Mouse (Mus musculus): ENCODE measurements around the gene B3galt1. TPM values are rescaled to one million over a fixed set of nuclear protein-coding genes. Genes with fewer than 3 reads are reported as not detected.

The B3galt1 gene
- polyA plus RNA-seq, 1 experiment from 2014 or later, result 45.2 TPM

GRCm38 (mm10) chr2:67976488-67976887 lies 410.8 kb downstream of the B3galt1 start:
- 96% methylated on average over 4 of the region's 4 CpGs for WGBS
- Histone ChIP-seq H3K9me3 (replicated peaks; ENCODE audit: control insufficient read depth, low read length) (no peaks in the 10 kb centered on the region), H3K9ac (ENCODE audit: low read length) (no peak overlapping the region), H3K27ac (ENCODE audit: low read depth, low read length) (no peak overlapping the region), H3K4me1 (ENCODE audit: control insufficient read depth, insufficient read depth, low read length) (peaks cover 7% of the 10 kb centered on the region; the same call in 1 of the 2 replicates), H3K4me3 (ENCODE audit: low read depth, low read length) (no peak overlapping the region), H3K27me3 (replicated peaks; ENCODE audit: control insufficient read depth, insufficient read depth, low read length) (no peaks in the 10 kb centered on the region), H3K4me2 (ENCODE audit: low read length) (no peak overlapping the region), H3K36me3 (ENCODE audit: control insufficient read depth, insufficient read depth, low read length) (no peaks in the 10 kb centered on the region)
- ATAC-seq, result no peak
- DNase-seq (ENCODE audit: low spot score), result no peak

DNA sequence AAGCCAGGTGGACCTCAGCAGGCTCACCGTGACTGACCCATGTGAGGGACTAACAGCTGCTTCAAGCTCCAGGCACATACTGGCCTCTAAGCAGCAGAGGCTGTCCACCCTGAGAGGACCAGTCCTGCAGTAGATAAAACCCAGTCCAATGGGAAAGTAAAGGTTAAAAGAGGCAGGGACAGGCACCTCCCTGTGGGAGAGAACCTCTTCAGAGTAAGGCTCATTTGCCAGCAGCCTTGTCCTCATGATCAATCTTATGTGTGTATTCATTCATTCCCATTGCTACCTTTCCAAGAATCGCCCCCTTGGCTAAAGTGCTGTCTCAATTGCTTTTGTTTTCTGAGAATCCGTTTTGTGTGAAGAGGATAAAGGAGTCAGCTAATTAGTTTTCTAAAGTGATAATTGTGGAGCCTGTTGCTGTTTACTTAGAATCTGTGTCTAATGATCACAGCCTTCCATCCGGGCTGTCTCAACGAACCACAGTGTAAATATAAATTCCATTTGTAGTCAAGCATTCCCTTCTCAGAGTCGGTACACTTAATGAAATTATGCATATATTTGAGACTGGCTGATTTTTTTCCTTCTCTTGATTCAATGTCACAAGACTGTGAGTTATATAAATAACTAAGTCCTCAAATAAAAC lies 412.1 kb downstream of the B3galt1 start:
- H3K27me3 ChIP-seq (replicated peaks; ENCODE audit: control insufficient read depth, insufficient read depth, low read length), result no peaks in the 10 kb centered on the region
- no peaks in the 10 kb centered on the region for H3K36me3 ChIP-seq (ENCODE audit: control insufficient read depth, insufficient read depth, low read length)
- no peak overlapping the region for H3K4me3 ChIP-seq (ENCODE audit: low read depth, low read length)
- no peak overlapping the region for H3K9ac ChIP-seq (ENCODE audit: low read length)
- no peaks in the 10 kb centered on the region for H3K9me3 ChIP-seq (replicated peaks; ENCODE audit: control insufficient read depth, low read length)
- H3K4me2 ChIP-seq (ENCODE audit: low read length), result no peak overlapping the region
- H3K4me1 ChIP-seq (ENCODE audit: control insufficient read depth, insufficient read depth, low read length), result peaks cover 7% of the 10 kb centered on the region; the same call in 1 of the 2 replicates
- DNase-seq (ENCODE audit: low spot score), result peak; percentile 67
- peak; percentile 55; the same call in 1 of the 2 replicates for ATAC-seq
- no peak overlapping the region for H3K27ac ChIP-seq (ENCODE audit: low read depth, low read length)
- 13% methylated on average over 6 of the region's 6 CpGs for WGBS

GRCm38 (mm10) chr2:67983563-67983962 lies 417.9 kb downstream of the B3galt1 start:
- WGBS, result 94% methylated on average over 3 of the region's 3 CpGs

DNA sequence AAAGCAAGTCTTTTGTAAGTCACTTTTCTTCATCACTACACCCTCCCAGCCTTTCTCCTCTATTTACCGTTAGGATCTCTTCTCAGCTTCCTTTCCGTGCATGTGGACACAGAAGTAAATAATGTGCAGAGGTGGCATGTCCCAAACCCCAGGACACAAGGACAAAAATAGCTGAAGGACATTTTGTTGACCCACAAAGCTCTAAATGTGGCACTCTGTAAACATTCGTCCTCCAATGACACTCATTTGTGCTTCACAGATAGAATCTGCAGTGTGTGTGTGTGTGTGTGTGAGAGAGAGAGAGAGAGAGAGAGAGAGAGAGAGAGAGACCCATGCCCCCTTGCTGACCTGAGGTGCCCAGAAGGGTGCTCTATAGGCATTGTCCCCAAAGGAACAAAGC lies 419.5 kb downstream of the B3galt1 start:
- ATAC-seq (no peak), DNase-seq (ENCODE audit: low spot score) (no peak)
- Histone ChIP-seq H3K27me3 (replicated peaks; ENCODE audit: control insufficient read depth, insufficient read depth, low read length) (no peaks in the 10 kb centered on the region), H3K27ac (ENCODE audit: low read depth, low read length) (no peak overlapping the region), H3K4me1 (ENCODE audit: control insufficient read depth, insufficient read depth, low read length) (no peaks in the 10 kb centered on the region), H3K4me3 (ENCODE audit: low read depth, low read length) (no peak overlapping the region), H3K9me3 (replicated peaks; ENCODE audit: control insufficient read depth, low read length) (no peaks in the 10 kb centered on the region), H3K36me3 (ENCODE audit: control insufficient read depth, insufficient read depth, low read length) (no peaks in the 10 kb centered on the region), H3K4me2 (ENCODE audit: low read length) (no peak overlapping the region), H3K9ac (ENCODE audit: low read length) (no peak overlapping the region)
- 85% methylated on average over 3 of the region's 3 CpGs for WGBS

More at GRCm38 (mm10) chr2:67983563-67983962, 417.9 kb downstream of the B3galt1 start:
- ATAC-seq, result no peak
- no peaks in the 10 kb centered on the region for H3K27me3 ChIP-seq (replicated peaks; ENCODE audit: control insufficient read depth, insufficient read depth, low read length)
- no peaks in the 10 kb centered on the region for H3K9me3 ChIP-seq (replicated peaks; ENCODE audit: control insufficient read depth, low read length)
- no peak overlapping the region for H3K4me2 ChIP-seq (ENCODE audit: low read length)
- H3K27ac ChIP-seq (ENCODE audit: low read depth, low read length), result no peak overlapping the region
- H3K4me3 ChIP-seq (ENCODE audit: low read depth, low read length), result no peak overlapping the region
- no peaks in the 10 kb centered on the region for H3K36me3 ChIP-seq (ENCODE audit: control insufficient read depth, insufficient read depth, low read length)
- DNase-seq (ENCODE audit: low spot score), result no peak
- no peak overlapping the region for H3K9ac ChIP-seq (ENCODE audit: low read length)
- H3K4me1 ChIP-seq (ENCODE audit: control insufficient read depth, insufficient read depth, low read length), result no peaks in the 10 kb centered on the region

- DNase-seq (ENCODE audit: low spot score), result no peak
- H3K27me3 ChIP-seq (replicated peaks; ENCODE audit: control insufficient read depth, insufficient read depth, low read length), result no peaks in the 10 kb centered on the region
- ATAC-seq, result no peak
These were observed 427.8 kb downstream of the B3galt1 start for GRCm38 (mm10) chr2:67993421-67993820.

DNA sequence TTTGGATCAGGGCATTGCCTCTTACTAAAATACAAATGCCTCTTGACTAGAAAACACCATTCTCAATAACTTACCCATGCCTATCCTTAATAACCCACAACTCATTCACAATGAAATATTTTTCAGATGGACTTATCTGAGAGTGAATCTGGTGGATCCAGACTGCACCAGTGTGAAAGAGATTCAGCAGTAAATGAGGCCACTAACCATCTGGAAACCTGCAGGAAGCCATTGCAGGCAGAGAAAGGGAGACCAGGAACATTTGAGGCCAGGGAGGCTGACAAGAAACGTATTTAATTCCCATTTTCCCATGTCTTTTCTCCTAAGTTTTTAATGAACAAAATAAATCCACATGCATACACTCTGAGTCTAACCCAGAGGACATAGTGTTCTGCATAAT lies 437.4 kb downstream of the B3galt1 start:
- Histone ChIP-seq H3K27me3 (replicated peaks; ENCODE audit: control insufficient read depth, insufficient read depth, low read length) (no peaks in the 10 kb centered on the region), H3K9me3 (replicated peaks; ENCODE audit: control insufficient read depth, low read length) (no peaks in the 10 kb centered on the region), H3K36me3 (ENCODE audit: control insufficient read depth, insufficient read depth, low read length) (no peaks in the 10 kb centered on the region), H3K9ac (ENCODE audit: low read length) (no peak overlapping the region), H3K27ac (ENCODE audit: low read depth, low read length) (no peak overlapping the region), H3K4me3 (ENCODE audit: low read depth, low read length) (no peak overlapping the region), H3K4me1 (ENCODE audit: control insufficient read depth, insufficient read depth, low read length) (no peaks in the 10 kb centered on the region), H3K4me2 (ENCODE audit: low read length) (no peak overlapping the region)
- WGBS, result 89% methylated on average over 1 of the region's 1 CpGs
- ATAC-seq (no peak), DNase-seq (ENCODE audit: low spot score) (no peak)

More at GRCm38 (mm10) chr2:67993421-67993820, 427.8 kb downstream of the B3galt1 start:
- Histone ChIP-seq H3K9ac (ENCODE audit: low read length) (no peak overlapping the region), H3K4me2 (ENCODE audit: low read length) (no peak overlapping the region), H3K4me3 (ENCODE audit: low read depth, low read length) (no peak overlapping the region), H3K9me3 (replicated peaks; ENCODE audit: control insufficient read depth, low read length) (no peaks in the 10 kb centered on the region), H3K36me3 (ENCODE audit: control insufficient read depth, insufficient read depth, low read length) (no peaks in the 10 kb centered on the region), H3K27ac (ENCODE audit: low read depth, low read length) (no peak overlapping the region), H3K4me1 (ENCODE audit: control insufficient read depth, insufficient read depth, low read length) (no peaks in the 10 kb centered on the region)
- WGBS, result 95% methylated on average over 1 of the region's 1 CpGs

DNA sequence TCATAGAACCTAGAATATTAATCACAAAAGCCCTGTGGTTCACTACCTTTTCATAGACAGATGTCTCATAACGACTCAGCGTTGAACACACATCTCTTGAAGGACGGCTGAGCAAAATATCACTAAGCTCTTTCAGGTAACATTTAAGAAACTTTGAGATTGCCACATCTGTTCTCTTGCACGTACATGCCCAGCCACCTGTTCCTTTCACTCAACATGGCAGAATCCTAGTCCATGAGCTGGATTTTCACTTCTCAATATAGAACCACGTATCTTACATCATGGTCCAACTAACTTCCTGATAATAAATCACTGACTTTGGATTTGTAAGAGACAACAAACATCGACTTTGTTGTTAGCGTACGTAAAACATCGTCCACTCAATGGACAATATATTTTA lies 439.5 kb downstream of the B3galt1 start:
- no peak overlapping the region for H3K27ac ChIP-seq (ENCODE audit: low read depth, low read length)
- H3K4me3 ChIP-seq (ENCODE audit: low read depth, low read length), result no peak overlapping the region
- no peak overlapping the region for H3K9ac ChIP-seq (ENCODE audit: low read length)
- ATAC-seq, result no peak
- H3K9me3 ChIP-seq (replicated peaks; ENCODE audit: control insufficient read depth, low read length), result no peaks in the 10 kb centered on the region
- no peak overlapping the region for H3K4me2 ChIP-seq (ENCODE audit: low read length)
- no peaks in the 10 kb centered on the region for H3K27me3 ChIP-seq (replicated peaks; ENCODE audit: control insufficient read depth, insufficient read depth, low read length)
- no peaks in the 10 kb centered on the region for H3K36me3 ChIP-seq (ENCODE audit: control insufficient read depth, insufficient read depth, low read length)
- no peak for DNase-seq (ENCODE audit: low spot score)
- H3K4me1 ChIP-seq (ENCODE audit: control insufficient read depth, insufficient read depth, low read length), result no peaks in the 10 kb centered on the region
- 93% methylated on average over 9 of the region's 9 CpGs for WGBS

DNA sequence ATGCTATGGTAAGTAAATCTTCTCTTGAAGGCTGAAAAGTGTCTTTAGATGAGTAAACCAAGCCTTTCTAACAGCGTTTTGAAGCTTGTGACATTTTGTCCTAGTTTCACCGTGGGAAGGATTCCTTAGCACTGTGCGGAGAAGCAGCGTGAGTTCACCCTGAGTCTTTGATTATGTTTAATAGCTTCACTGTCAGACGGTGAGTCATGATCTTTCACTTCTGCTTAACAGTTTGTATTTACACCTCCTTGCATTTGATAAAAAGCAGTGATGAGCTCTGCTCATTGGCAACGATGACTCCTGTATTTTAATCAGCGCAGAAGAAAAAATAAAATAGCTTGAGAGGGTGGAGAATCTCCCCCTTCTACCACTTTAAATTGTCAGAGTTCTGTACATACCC lies 440.0 kb downstream of the B3galt1 start:
- ATAC-seq, result no peak
- DNase-seq (ENCODE audit: low spot score), result peak; percentile 11
- Histone ChIP-seq H3K27me3 (replicated peaks; ENCODE audit: control insufficient read depth, insufficient read depth, low read length) (no peaks in the 10 kb centered on the region), H3K4me2 (ENCODE audit: low read length) (no peak overlapping the region), H3K4me3 (ENCODE audit: low read depth, low read length) (no peak overlapping the region), H3K4me1 (ENCODE audit: control insufficient read depth, insufficient read depth, low read length) (no peaks in the 10 kb centered on the region), H3K27ac (ENCODE audit: low read depth, low read length) (no peak overlapping the region), H3K9ac (ENCODE audit: low read length) (no peak overlapping the region), H3K36me3 (ENCODE audit: control insufficient read depth, insufficient read depth, low read length) (no peaks in the 10 kb centered on the region), H3K9me3 (replicated peaks; ENCODE audit: control insufficient read depth, low read length) (no peaks in the 10 kb centered on the region)
- 66% methylated on average over 7 of the region's 7 CpGs for WGBS

- Histone ChIP-seq H3K4me3 (ENCODE audit: low read depth, low read length) (no peak overlapping the region), H3K27ac (ENCODE audit: low read depth, low read length) (no peak overlapping the region), H3K9ac (ENCODE audit: low read length) (no peak overlapping the region), H3K27me3 (replicated peaks; ENCODE audit: control insufficient read depth, insufficient read depth, low read length) (no peaks in the 10 kb centered on the region), H3K4me2 (ENCODE audit: low read length) (no peak overlapping the region), H3K36me3 (ENCODE audit: control insufficient read depth, insufficient read depth, low read length) (no peaks in the 10 kb centered on the region), H3K4me1 (ENCODE audit: control insufficient read depth, insufficient read depth, low read length) (no peaks in the 10 kb centered on the region), H3K9me3 (replicated peaks; ENCODE audit: control insufficient read depth, low read length) (no peaks in the 10 kb centered on the region)
- ATAC-seq (no peak), DNase-seq (ENCODE audit: low spot score) (no peak)
- 90% methylated on average over 4 of the region's 4 CpGs for WGBS
These were observed 445.7 kb downstream of the B3galt1 start for GRCm38 (mm10) chr2:68011336-68011735.
